Mouse (Mus musculus): ENCODE data around the gene Cfap45.

Gene Cfap45

DNA sequence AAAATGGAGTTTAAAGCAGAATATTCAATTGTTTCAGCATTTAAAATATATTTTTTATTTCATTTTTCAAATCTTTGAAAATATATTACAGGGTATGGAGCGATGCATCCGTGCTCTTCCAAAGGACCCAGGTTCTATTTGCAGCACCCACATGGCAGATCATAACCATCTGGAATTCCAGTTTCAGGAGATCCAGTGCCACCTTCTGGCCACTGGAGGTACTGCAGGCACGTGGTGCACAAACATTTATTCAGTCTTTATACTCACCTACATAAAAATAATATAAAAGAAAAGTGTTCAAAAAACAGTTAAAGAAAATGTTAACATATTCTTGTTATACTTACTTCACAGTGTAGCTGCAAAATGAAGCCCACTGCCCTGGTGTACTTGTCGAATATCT, 2.6 kb upstream of the Cfap45 start:
- DNase-seq (ENCODE audit: low spot score): no peak

GRCm38 (mm10) chr1:172519644-172520043, 957 bp upstream of the Cfap45 start:
- no peak for DNase-seq (ENCODE audit: low spot score)

DNA sequence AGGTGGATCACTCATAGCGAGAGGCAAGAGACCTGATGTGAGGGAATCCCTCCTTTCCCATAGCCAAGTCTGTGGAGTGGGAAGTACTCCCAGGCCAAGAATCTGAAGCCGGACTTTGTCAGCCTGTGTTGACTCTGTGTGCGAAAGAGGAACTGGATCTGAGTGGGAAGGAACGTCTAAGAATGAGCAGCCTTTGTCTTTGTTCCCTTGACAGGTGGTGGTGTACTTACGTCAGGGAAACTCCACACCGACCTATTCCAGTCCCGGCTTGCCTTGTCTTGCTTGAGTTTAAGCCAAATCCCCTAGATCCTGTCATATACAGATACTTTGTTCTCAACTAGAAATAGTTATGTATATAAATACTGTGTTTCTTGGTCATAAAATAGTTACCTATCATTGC, 1.9 kb downstream of the Cfap45 start:
- no peak for DNase-seq (ENCODE audit: low spot score)

GRCm38 (mm10) chr1:172523699-172524101, 3.1 kb downstream of the Cfap45 start:
- DNase-seq (ENCODE audit: low spot score): no peak

DNA sequence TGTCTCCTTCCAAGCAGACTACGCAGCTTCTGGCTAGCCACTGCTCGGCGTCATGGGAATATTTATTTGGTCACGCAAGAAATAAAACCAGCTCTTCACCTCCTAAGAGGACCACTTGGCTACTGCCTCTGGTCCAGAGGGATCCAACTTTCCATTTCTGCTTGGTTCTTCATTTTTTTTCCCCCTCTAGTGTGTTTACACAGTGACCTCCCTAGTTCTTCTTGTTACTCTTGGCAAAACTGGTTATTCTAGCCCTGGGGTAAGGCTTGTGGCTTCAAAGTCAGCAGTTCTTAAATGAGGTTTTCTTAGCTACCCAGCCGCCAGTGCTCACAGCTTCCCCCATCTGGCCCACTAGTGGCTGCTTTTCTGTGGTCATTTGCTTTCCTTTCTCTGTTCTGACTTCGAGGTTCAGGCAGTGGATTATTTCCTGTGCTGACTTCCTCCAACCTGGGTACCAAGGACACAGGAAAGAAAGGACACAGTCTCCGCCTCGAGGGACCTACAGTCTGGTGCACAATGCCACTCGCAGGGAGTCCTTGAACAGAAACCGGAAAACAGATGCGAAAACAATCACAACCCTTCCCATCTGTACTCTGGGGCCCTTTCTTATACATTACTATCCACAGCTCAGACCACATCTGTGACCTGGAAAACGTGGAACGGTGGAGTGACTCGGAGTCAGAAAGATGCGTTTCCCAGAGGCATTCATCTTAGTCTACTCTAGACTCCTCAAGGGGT, 4.6 kb downstream of the Cfap45 start:
- DNase-seq (ENCODE audit: low spot score): no peak

DNA sequence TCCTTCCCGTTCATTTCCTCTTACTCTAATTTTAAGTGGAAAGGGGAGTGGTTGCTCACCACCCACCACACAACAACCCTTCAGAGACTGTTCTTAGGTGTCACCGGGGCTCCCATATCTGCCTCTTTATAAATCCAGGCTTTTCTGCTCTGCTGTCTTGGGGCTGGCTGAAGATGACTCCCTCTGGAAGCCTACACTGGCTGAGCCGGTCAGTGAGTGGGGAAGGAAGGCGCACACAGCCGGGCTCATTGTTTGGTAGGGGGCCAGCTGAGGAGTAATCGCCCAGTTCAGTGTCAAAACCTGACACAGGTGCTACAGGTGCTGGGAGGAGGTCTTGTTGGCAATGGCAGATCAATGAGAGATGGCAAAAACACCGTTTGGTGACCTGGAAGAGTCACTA, 5.4 kb downstream of the Cfap45 start:
- DNase-seq (ENCODE audit: low spot score): no peak

GRCm38 (mm10) chr1:172526380-172527081, 5.9 kb downstream of the Cfap45 start:
- DNase-seq (ENCODE audit: low spot score): no peak

GRCm38 (mm10) chr1:172527431-172527830, 6.8 kb downstream of the Cfap45 start:
- no peak for DNase-seq (ENCODE audit: low spot score)

GRCm38 (mm10) chr1:172528701-172529100, 8.1 kb downstream of the Cfap45 start:
- peak; percentile 71 for DNase-seq (ENCODE audit: low spot score)

GRCm38 (mm10) chr1:172530544-172531220, 10.1 kb downstream of the Cfap45 start:
- no peak for DNase-seq (ENCODE audit: low spot score)

DNA sequence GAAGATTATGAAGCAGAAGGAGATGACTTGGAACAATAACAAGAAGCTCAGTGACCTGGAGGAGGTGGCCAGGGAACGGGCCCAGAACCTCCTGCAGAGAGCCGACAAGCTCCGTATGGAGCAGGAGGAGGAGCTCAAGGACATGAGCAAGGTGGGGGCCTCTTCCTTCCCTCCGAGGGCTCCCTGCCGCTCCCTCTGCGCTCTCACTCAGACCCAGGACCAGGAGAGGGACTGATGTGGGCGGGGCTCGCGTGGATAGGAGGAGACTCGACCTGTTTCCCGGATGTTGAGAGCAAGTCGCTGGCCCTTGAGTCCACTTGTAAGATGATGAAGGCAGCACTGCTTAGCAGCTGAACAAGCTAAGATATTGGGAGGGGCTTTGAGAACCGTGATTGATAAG, 11.9 kb downstream of the Cfap45 start:
- peak; percentile 24 for DNase-seq (ENCODE audit: low spot score)

- no peak for DNase-seq (ENCODE audit: low spot score)
These were observed 14.5 kb downstream of the Cfap45 start for GRCm38 (mm10) chr1:172535116-172535515.

GRCm38 (mm10) chr1:172539827-172540226, 19.2 kb downstream of the Cfap45 start:
- no peak for DNase-seq (ENCODE audit: low spot score)

- DNase-seq (ENCODE audit: low spot score): no peak
These were observed 19.8 kb downstream of the Cfap45 start for GRCm38 (mm10) chr1:172540283-172540820.

DNA sequence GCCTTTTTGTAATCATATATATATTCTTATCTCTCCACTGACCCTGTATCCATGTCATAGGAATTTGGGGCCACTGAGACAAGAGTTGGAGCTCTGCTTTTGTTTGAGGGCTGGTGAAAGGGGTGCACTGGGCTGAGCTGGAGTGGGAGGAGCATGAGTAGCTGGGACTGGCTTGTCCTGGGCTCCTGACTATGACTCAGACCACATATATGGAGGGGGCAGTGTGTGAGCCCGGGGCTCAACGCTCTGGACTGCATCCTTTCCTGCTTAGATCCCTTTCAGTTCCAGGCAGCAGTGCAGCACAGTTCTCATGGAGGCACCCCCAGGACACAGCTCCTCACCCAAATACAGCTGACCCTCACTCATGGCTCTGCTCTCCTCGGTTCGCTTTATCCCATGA, 25.5 kb downstream of the Cfap45 start:
- no peak for DNase-seq (ENCODE audit: low spot score)

DNA sequence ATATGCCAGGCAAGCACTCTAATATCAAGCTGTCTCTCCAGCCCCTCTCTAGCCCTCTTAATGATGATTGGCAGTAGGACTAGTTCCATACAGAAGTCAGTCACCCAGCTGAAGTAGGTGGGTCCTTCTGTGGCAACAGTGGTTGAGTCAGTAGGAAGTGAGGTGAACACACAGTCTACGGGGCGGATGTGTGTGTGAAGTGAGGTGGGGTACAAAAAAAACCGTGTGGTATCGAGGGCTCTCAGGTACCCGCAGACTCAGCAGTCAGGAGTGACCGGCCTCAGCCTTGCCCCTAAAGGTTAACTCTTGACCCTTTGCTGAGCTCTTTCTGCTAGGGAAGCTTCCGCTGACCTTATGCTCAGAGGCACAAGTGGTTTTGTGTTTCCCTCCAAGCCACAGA, 27.9 kb downstream of the Cfap45 start:
- DNase-seq (ENCODE audit: low spot score): no peak

- no peak for DNase-seq (ENCODE audit: low spot score)
These were observed 28.7 kb downstream of the Cfap45 start for GRCm38 (mm10) chr1:172549314-172549713.

DNA sequence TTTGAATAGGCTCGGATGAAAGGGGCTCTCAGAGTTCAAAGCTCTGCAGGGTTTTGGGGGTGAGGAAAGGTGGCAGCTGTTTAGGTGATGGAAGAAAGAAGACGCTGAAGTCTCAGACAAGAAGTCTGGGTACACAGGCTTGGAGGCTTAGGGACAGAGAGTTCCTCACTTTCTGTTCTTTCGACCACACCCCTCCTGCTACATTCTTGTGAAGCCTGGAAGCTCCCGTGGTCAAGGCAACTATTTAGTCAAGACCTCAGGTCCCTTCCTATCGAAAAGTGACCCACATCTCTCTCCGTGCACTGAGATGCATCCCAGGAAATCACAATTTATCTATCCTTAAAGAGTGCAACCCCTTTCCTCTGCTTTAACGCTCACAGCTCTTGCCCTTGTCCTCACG, 29.1 kb downstream of the Cfap45 start:
- no peak for DNase-seq (ENCODE audit: low spot score)

- DNase-seq (ENCODE audit: low spot score): peak; percentile 38
These were observed 29.9 kb downstream of the Cfap45 start for GRCm38 (mm10) chr1:172550551-172550951.

GRCm38 (mm10) chr1:172551009-172551408, 30.4 kb downstream of the Cfap45 start:
- no peak for DNase-seq (ENCODE audit: low spot score)

GRCm38 (mm10) chr1:172552623-172553022, 32.0 kb downstream of the Cfap45 start:
- no peak for DNase-seq (ENCODE audit: low spot score)

GRCm38 (mm10) chr1:172555638-172556037, 35.0 kb downstream of the Cfap45 start, which contains the start of gene Vsig8:
TSS of gene Vsig8 (plus strand) at chr1:172555938.
- DNase-seq (ENCODE audit: low spot score): no peak
